Mouse (Mus musculus) gastrocnemius, postnatal 14 days (tissue): Measurements from ENCODE around the gene Tor1aip2. TPM values are rescaled to one million over a fixed set of nuclear protein-coding genes. Genes with fewer than 3 reads are reported as not detected.

ENCODE experiments used
- DNase-seq: peaks from one replicate; pipeline ENCODE4 v3.0.0; 2021; ENCODE audit warnings: mixed read lengths
- intact Hi-C: fragments of 180-260 bp; cut with DNase I; formaldehyde crosslinking; loops from one replicate; pipeline ENCODE4 v1.15.1; 2025; ENCODE audit warnings: low total_unique reads
- long read RNA-seq, 2 experiments: library from polyadenylated mRNA; stranded (forward); transcript quantifications; one replicate each; pipeline ENCODE4 v2.0.0; 2021
- total RNA-seq, 2 experiments: library from RNA; stranded (reverse); gene quantifications; 2 replicates each; pipeline ENCODE4 v1.2.3; 2021

Gene Tor1aip2
- total RNA-seq: 10 to 100 TPM; 49.5 to 55.4 TPM
- long read RNA-seq, experiment 1, transcript Tor1aip2-203 (3 exons, 2,589 nt): major isoform, 6 of 21 reads
- long read RNA-seq, experiment 1, partial matches to known transcripts: 1 of 21 reads
- long read RNA-seq, experiment 1, other reads (novel, unspliced or antisense): 7 of 21 reads
- long read RNA-seq, experiment 2, transcript Tor1aip2-203 (3 exons, 2,589 nt): major isoform, 5 of 23 reads
- long read RNA-seq, experiment 2, partial matches to known transcripts: 1 of 23 reads
- long read RNA-seq, experiment 2, other reads (novel, unspliced or antisense): 14 of 23 reads

DNA sequence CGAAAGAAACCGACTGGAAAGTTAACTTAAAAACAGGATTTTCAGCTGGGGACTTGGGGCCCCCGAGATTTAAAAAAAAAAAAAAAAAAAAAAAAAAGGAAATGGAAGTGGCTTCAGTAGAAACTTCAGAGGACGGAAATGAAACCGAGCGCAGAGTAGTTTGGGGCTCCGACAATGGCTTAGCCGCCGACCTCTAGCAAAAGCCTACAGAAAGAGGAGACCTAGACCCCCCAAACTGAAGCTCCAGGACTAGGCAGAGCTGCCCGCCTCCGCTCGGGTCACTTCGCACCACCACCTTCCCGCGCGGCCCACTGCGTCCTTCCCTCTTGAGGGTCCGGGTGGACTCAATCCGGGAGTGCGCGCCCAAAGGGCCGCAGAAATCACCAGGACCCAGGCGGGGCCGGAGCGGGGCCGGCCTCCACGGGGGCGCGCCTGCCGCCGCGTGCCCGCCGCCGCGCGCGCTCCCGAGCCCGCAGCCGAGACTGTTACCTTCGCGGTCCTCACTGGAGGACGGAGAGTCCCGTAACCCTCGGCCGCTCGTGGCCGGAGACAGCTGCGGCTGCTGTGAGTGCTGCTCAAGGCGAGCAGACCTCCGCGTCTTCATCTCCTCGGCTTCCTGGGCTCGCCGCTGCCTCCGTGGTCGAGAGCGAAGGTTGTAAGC is at the start of gene Tor1aip2:
TSS of gene Tor1aip2 (plus strand) at position 135 of the 661 bp plus-strand sequence.
- DNase-seq: peak; percentile 75
- intact Hi-C loops: no loop called here

GRCm38 (mm10) chr1:155987625-155988024 is 47.6 kb upstream of the Tor1aip2 start:
- intact Hi-C loops: no loop called here
- DNase-seq: no peak

DNA sequence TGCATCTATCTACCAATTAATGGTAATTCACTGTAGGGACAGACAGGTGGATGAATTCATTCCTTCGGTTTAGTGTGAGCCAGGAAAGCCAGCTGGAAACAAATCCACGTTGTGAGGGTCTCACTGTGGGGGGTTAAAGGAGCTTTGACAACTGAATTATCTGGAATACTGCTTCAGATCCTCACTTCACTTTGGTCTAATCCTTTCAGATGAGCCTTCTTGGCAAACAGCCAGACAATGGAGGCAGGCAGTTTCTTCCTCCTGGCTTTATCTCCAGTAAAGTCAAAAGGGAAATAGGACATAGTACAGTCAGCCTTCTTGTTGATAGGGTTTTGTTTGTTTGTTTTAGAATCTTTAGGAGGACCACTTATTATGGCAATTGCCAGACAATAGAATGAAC is 45.8 kb upstream of the Tor1aip2 start:
- no peak for DNase-seq

DNA sequence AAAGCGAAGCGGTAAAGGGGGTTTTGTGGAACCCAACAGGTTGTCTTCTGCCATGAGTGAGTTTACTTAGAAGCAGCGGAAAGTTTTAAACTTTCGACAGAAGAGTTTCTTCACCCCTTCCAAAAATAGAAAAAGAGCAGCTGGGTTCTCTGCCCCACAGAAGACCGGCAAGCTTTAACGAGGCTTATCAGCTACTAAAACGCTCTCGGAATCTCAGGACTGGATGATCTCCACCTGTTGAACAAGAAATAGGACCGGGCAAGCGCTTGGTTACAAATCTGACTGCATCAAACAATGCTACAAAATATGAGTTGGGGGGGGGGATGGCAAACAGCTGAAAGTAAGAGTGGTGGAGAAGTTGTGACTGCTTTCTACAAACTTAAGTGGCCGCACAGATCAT is 44.8 kb upstream of the Tor1aip2 start:
- no peak for DNase-seq
- intact Hi-C loops: no loop called here

More for the DNA sequence above, 45.8 kb upstream of the Tor1aip2 start:
- intact Hi-C loops: no loop called here

GRCm38 (mm10) chr1:155994524-155994923 is 40.7 kb upstream of the Tor1aip2 start:
- intact Hi-C loops: no loop called here
- no peak for DNase-seq

- intact Hi-C loops: no loop called here
These were observed 39.6 kb upstream of the Tor1aip2 start for GRCm38 (mm10) chr1:155995612-155996011.

DNA sequence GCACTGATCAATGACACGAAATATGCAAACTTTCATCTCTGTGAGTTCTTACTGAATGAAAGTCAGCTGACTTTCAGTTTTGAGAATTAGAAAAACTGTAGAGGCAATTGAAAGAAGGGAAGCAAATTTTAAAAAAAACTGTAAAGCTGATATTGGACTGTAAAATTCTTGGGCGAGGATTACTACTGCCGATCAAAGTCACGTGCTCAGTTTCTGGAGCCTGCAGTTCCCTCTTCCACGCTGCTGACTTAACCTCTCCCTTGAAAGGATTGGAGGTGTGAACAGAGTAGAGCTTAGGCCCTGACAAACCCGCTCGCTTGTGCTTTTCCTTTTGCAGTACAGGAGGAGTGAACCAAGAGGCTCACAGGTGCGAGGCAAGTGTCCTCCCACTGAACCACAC is 32.8 kb upstream of the Tor1aip2 start:
- intact Hi-C loops: no loop called here
- DNase-seq: no peak

More at GRCm38 (mm10) chr1:155995612-155996011, 39.6 kb upstream of the Tor1aip2 start:
- no peak for DNase-seq

DNA sequence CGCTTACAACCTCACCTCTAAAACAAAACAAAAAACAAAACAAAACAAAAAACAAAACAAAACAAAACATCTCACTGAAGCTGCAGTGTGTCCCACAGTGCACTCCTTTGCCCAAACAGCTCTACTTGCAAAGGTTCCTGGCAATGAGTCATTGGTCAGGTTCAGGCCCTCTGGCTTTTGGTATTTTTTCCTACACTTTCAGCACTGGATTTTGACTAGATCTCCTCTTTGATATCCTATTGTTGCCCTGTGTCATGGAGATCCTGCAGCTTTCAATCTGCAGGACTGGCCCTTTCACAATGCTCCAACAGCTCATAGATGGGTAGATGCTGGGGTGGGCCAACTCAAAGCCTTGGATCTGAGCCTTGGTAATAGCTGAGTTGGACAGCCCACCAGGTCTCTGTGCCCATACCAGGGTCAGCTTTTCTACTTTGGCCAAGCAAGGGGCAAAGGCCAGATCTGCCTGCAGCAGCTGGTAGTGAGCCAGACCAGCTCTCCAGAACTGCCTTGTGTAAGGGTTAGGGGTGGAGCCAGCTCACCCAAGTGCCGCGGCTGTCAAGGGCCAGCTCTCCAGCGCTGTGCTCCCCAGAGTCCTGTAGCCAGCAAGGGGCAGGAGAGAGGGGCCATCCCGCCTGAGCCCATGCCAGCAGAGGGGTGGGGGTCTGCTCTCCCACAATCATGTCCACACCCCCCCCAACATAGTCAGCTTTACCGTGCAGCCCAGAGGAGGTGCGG is 31.8 kb upstream of the Tor1aip2 start:
- intact Hi-C loops: no loop called here

DNA sequence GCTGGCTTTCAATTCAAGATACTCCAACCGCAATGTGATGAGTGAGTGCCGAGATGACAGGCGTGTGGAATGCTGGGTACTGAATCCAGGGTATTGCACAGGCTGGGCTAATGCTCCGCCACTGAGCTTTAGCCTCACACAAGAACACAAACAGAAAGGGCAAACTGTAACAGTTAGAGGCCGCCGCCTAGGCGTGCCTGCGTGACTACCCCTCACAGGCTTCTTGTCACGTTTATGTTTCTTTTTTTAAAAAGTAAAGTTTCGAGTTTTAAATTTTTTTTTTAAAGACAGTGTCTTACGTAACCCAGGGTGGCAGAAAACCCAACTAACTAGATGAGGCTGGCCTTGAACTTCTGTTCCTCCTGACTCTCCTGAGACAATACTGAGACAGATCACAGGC is 29.3 kb upstream of the Tor1aip2 start:
- no peak for DNase-seq
- intact Hi-C loops: no loop called here

More for the DNA sequence above, 31.8 kb upstream of the Tor1aip2 start:
- DNase-seq: peak; percentile 41

GRCm38 (mm10) chr1:156009003-156009402 is 26.2 kb upstream of the Tor1aip2 start:
- intact Hi-C loops: no loop called here
- DNase-seq: no peak

GRCm38 (mm10) chr1:156019800-156020199 is 15.4 kb upstream of the Tor1aip2 start:
- intact Hi-C loops: no loop called here
- DNase-seq: no peak

- DNase-seq: no peak
- intact Hi-C loops: no loop called here
These were observed 14.8 kb upstream of the Tor1aip2 start for GRCm38 (mm10) chr1:156020402-156020801.

- intact Hi-C loops: no loop called here
- no peak for DNase-seq
These were observed 10.2 kb upstream of the Tor1aip2 start for GRCm38 (mm10) chr1:156024831-156025503.

GRCm38 (mm10) chr1:156027849-156028248 is 7.4 kb upstream of the Tor1aip2 start:
- intact Hi-C loops: no loop called here
- no peak for DNase-seq

- DNase-seq: no peak
- intact Hi-C loops: no loop called here
These were observed 6.7 kb upstream of the Tor1aip2 start for GRCm38 (mm10) chr1:156028340-156028975.

DNA sequence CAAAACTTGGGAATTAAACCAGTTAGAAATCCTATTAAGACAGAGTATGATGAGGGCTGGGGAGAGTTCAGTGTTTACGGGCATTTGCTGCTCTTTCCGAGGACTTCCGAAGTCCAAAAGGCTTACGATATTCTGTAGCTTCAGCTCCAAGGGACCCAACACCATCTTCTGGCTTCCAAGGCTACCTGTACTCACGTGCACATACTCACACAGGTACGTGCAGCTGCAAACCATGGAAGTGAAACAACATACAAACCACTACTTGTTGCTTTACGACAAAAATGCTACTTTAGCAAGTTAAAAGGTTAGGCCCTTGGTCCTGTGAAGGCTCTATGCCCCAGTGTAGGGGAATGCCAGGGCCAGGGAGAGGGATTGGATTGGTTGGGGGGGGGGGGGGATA is 1.3 kb upstream of the Tor1aip2 start:
- no peak for DNase-seq
- intact Hi-C loops: no loop called here

DNA sequence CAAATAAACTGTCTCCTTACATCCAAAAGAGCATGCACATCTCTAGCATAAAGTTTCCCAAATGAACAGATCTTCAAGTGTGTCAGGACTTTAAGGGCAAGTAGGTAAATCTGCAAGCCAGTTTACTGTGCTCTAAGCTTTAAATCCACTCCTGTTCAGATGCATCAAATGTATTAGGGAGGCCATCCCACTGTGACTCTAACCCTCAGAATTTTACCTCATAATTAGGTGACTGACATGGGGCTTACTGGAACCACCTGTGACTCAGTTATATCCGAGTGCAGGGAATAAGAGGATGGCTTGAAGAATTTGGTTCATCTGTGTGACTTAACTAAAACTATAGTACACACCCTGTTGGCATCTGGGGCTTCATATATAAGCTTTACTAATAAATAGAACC is 542 bp upstream of the Tor1aip2 start:
- intact Hi-C loops: no loop called here

GRCm38 (mm10) chr1:156035930-156036737 is 931 bp downstream of the Tor1aip2 start, which contains the start of gene Tor1aip1:
Tor1aip1 (minus strand) TSS chr1:156036480.
- DNase-seq: peak; percentile 98
- intact Hi-C loops: no loop called here

More for the DNA sequence above, 542 bp upstream of the Tor1aip2 start:
- no peak for DNase-seq
